Mouse (Mus musculus) kidney, embryonic 15.5 days (tissue): ENCODE data around the gene Appbp2. TPM values are rescaled to one million over a fixed set of nuclear protein-coding genes. Genes with fewer than 3 reads are reported as not detected.

Experiments
- ATAC-seq: fragments of 200-750 bp; cut with Nextera tagmentation; replicated peaks from 2 replicates; pipeline ENCODE4 v1.8.0; 2017; ENCODE audit warnings: moderate TSS enrichment; ENCODE audit not compliant: low FRiP score
- H3K27ac ChIP-seq: fragments of 300-500 bp; sonication (generic); 2 replicates; pipeline ENCODE4 v1.5.1; 2015; ENCODE audit warnings: mild to moderate bottlenecking, inconsistent platforms
- H3K27me3 ChIP-seq: fragments of 300-500 bp; sonication (generic); 2 replicates; pipeline ENCODE4 v1.6.1; 2015; ENCODE audit warnings: inconsistent platforms
- H3K36me3 ChIP-seq: fragments of 300-500 bp; sonication (generic); 2 replicates; pipeline ENCODE4 v1.6.1; 2015; ENCODE audit warnings: inconsistent platforms
- H3K4me1 ChIP-seq: fragments of 300-500 bp; sonication (generic); 2 replicates; pipeline ENCODE4 v1.6.1; 2015; ENCODE audit warnings: inconsistent platforms
- H3K4me2 ChIP-seq: fragments of 300-500 bp; sonication (generic); 2 replicates; pipeline ENCODE4 v1.6.1; 2015; ENCODE audit warnings: moderate library complexity, mild to moderate bottlenecking, inconsistent platforms
- H3K4me3 ChIP-seq: fragments of 300-500 bp; sonication (generic); replicated peaks from 2 replicates; pipeline ENCODE4 v1.5.1; 2015; ENCODE audit warnings: mild to moderate bottlenecking, inconsistent platforms
- H3K9ac ChIP-seq: fragments of 300-500 bp; sonication (generic); 2 replicates; pipeline ENCODE4 v1.6.1; 2015; ENCODE audit warnings: mild to moderate bottlenecking, inconsistent platforms
- H3K9me3 ChIP-seq: fragments of 300-500 bp; sonication (generic); replicated peaks from 2 replicates; pipeline ENCODE4 v1.6.1; 2016; ENCODE audit warnings: inconsistent platforms
- WGBS: fragments of 180-500 bp; shearing (Covaris S2); methylation state at CpG from one replicate; pipeline ENCODE4 v1.1.7; 2015; ENCODE audit warnings: mixed read lengths; 5-methylcytosine and 5-hydroxymethylcytosine counted together
- polyA plus RNA-seq: library from polyadenylated mRNA; unstranded; fragments of >200 nt; fragmentation: Nextera tagmentation; extraction: Ambion mirVana; gene quantifications from 2 replicates; pipeline ENCODE4 v1.2.1, GENCODE M21; 2015

The Appbp2 gene
- polyA plus RNA-seq: 45.4 and 46.7 TPM in 2 replicates

GRCm38 (mm10) chr11:85234990-85235841 lies at the start of gene Appbp2:
Appbp2 (minus strand) TSS chr11:85235130.
- peak; percentile 96 for ATAC-seq
- WGBS: 5% methylated on average over 45 of the region's 48 CpGs

DNA sequence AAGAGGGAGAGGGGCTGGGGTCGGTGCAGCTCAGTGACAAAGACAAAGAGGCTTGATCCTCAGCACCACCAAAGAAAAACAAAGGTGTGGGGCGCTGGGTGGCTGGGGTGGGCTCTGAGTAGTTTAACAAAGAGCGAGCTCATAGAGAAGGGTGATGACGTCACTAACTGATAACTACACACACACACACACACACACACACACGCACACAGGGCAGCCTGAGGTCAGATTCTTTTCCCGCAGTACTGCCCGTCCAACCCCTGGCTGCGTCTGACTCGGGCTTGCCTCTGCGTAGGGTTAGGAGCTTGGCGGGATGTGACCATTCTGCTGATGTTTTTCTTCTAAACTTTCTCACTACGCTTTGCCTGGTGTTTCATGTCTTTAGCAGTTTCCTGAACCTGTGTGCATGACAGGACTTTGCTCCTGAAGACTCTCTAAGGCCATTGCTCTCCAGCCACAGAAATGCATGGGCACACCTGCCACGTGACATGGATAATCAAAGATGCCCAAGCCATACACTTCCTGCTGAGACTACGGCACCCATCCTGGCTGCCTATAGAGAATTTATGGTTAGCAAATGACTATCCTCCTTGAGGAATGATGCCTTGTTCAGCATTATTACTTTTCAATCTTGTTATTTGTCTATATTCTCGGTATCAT lies 46.4 kb upstream of the Appbp2 start:
- Histone ChIP-seq H3K27ac (no peak overlapping the region), H3K4me1 (peaks cover 6% of the 10 kb centered on the region; the same call in 1 of the 2 replicates), H3K4me2 (no peak overlapping the region), H3K4me3 (no peak overlapping the region), H3K36me3 (no peaks in the 10 kb centered on the region), H3K9ac (no peak overlapping the region), H3K9me3 (no peaks in the 10 kb centered on the region), H3K27me3 (no peaks in the 10 kb centered on the region)
- WGBS: 65% methylated on average over 15 of the region's 15 CpGs
- no peak for ATAC-seq

More at GRCm38 (mm10) chr11:85234990-85235841, at the start of gene Appbp2:
- peak within 1 kb of the TSS; percentile 99 for H3K27ac ChIP-seq
- H3K4me1 ChIP-seq: peaks cover 13% of the 10 kb centered on the region
- no peaks in the 10 kb centered on the region for H3K27me3 ChIP-seq
- peaks cover 29% of the 10 kb centered on the region for H3K36me3 ChIP-seq
- no peaks in the 10 kb centered on the region for H3K9me3 ChIP-seq
- peak within 1 kb of the TSS; percentile 97 for H3K4me3 ChIP-seq
- peak within 1 kb of the TSS; percentile 98 for H3K9ac ChIP-seq
- H3K4me2 ChIP-seq: peak within 1 kb of the TSS; percentile 75

- 69% methylated on average over 1 of the region's 1 CpGs for WGBS
- no peak for ATAC-seq
- no peak overlapping the region for H3K4me3 ChIP-seq
These were observed 43.2 kb upstream of the Appbp2 start for GRCm38 (mm10) chr11:85278175-85278574.

DNA sequence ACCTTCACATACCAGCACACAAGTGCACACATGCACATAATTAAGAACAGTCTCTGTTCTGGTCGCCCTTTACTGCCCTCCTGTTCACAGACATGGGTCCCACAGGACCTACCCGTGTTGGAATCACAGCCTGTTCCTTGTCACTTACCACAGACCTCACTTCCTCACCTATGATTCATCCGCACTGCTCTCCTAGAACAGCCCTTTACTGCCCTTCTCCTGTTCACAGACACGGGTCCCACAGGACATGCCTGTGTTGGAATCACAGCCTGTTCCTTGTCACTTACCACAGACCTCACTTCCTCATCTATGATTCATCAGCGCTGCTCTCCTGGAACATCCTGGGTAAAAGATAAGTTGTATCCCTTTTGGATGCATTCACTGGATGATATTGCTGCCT lies 42.7 kb upstream of the Appbp2 start:
- 66% methylated on average over 5 of the region's 5 CpGs for WGBS
- no peak overlapping the region for H3K27ac ChIP-seq

More at GRCm38 (mm10) chr11:85278175-85278574, 43.2 kb upstream of the Appbp2 start:
- no peak overlapping the region for H3K27ac ChIP-seq
- no peaks in the 10 kb centered on the region for H3K27me3 ChIP-seq
- peaks cover 6% of the 10 kb centered on the region; the same call in 1 of the 2 replicates for H3K4me1 ChIP-seq
- H3K36me3 ChIP-seq: no peaks in the 10 kb centered on the region
- H3K9me3 ChIP-seq: no peaks in the 10 kb centered on the region
- H3K4me2 ChIP-seq: no peak overlapping the region
- H3K9ac ChIP-seq: no peak overlapping the region

DNA sequence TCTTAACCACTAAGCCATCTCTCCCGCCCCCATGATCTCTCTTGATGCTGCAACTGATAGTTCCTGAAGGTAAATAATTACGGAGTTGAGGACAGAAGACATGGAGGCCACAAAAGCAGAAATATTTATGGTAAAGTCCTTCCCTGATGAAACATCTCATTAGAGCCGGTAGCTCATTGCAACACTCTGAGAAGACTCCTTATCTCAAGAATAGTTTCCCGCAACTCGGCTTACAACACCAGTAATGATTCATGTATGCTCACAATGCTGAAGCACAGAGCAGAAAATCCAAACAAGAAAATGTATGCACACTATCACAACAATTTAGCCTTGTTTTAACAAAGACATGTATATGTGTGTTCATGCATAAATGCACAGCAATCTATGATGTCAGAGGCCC lies 40.2 kb upstream of the Appbp2 start:
- peaks cover 10% of the 10 kb centered on the region; the same call in 1 of the 2 replicates for H3K4me1 ChIP-seq
- no peak for ATAC-seq
- H3K4me3 ChIP-seq: no peak overlapping the region
- H3K9ac ChIP-seq: no peak overlapping the region
- WGBS: 72% methylated on average over 5 of the region's 5 CpGs
- H3K9me3 ChIP-seq: no peaks in the 10 kb centered on the region
- H3K27me3 ChIP-seq: no peaks in the 10 kb centered on the region
- no peak overlapping the region for H3K27ac ChIP-seq
- no peak overlapping the region for H3K4me2 ChIP-seq
- H3K36me3 ChIP-seq: no peaks in the 10 kb centered on the region

More for the DNA sequence above, 42.7 kb upstream of the Appbp2 start:
- H3K9me3 ChIP-seq: no peaks in the 10 kb centered on the region
- no peaks in the 10 kb centered on the region for H3K27me3 ChIP-seq
- ATAC-seq: no peak
- no peaks in the 10 kb centered on the region for H3K36me3 ChIP-seq
- H3K4me3 ChIP-seq: no peak overlapping the region
- H3K4me1 ChIP-seq: peaks cover 6% of the 10 kb centered on the region; the same call in 1 of the 2 replicates
- no peak overlapping the region for H3K9ac ChIP-seq
- H3K4me2 ChIP-seq: no peak overlapping the region

DNA sequence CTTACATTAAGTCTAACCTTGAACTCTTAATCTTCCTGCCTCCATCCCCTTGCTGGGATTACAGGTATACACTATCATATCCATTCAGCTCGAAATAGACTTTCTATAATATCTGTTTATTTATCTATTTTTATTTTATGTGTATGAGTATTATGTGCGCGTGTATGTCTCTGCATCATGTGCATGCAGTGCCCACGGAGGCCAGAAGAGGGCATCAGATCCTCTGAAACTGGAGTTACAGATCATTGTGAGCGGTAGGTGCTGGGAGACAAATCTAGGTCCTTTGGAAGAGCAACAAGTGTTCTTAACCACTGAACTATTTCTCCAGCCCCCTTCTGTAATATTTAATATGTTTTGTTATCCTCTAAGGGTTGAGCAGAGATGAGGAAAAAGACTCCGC lies 38.4 kb upstream of the Appbp2 start:
- 75% methylated on average over 6 of the region's 6 CpGs for WGBS
- H3K27me3 ChIP-seq: no peaks in the 10 kb centered on the region
- no peaks in the 10 kb centered on the region for H3K9me3 ChIP-seq
- H3K4me3 ChIP-seq: no peak overlapping the region
- no peak for ATAC-seq
- H3K36me3 ChIP-seq: no peaks in the 10 kb centered on the region
- H3K27ac ChIP-seq: no peak overlapping the region
- H3K4me1 ChIP-seq: peaks cover 10% of the 10 kb centered on the region; the same call in 1 of the 2 replicates
- H3K4me2 ChIP-seq: no peak overlapping the region
- H3K9ac ChIP-seq: no peak overlapping the region

DNA sequence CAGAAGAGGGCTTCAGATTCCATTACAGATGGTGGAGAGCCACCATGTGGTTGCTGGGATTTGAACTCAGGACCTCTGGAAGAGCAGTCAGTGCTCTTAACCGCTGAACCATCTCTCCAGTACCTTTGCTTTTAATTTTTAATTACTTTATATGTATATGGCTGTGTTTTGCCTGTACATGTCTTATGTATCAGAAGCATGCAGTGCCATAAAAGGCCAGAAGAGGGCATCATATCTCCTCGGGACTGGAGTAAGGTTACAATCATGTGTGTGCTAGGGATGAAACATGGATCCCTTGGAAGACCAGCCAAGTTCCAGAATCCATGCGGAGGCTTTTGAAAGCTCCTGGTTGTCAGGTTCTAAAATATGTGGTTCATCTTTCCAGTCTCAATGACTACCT lies 35.7 kb upstream of the Appbp2 start:
- Histone ChIP-seq H3K4me3 (no peak overlapping the region), H3K9me3 (no peaks in the 10 kb centered on the region), H3K4me2 (no peak overlapping the region), H3K27ac (no peak overlapping the region), H3K9ac (no peak overlapping the region), H3K4me1 (0 out of 2 replicates have a peak, but pooled peaks cover 3% of the 10 kb centered on the region), H3K36me3 (no peaks in the 10 kb centered on the region), H3K27me3 (no peaks in the 10 kb centered on the region)
- no peak for ATAC-seq
- WGBS: 56% methylated on average over 3 of the region's 3 CpGs

- H3K4me3 ChIP-seq: no peak overlapping the region
- no peaks in the 10 kb centered on the region for H3K36me3 ChIP-seq
- no peak overlapping the region for H3K9ac ChIP-seq
- ATAC-seq: no peak
- no peaks in the 10 kb centered on the region for H3K9me3 ChIP-seq
- no peak overlapping the region for H3K27ac ChIP-seq
- peaks cover 8% of the 10 kb centered on the region; the same call in 1 of the 2 replicates for H3K4me1 ChIP-seq
- WGBS: 85% methylated on average over 1 of the region's 1 CpGs
- no peaks in the 10 kb centered on the region for H3K27me3 ChIP-seq
- no peak overlapping the region for H3K4me2 ChIP-seq
These were observed 32.5 kb upstream of the Appbp2 start for GRCm38 (mm10) chr11:85267393-85267792.

GRCm38 (mm10) chr11:85264635-85265034 lies 29.7 kb upstream of the Appbp2 start:
- H3K4me1 ChIP-seq: peaks cover 5% of the 10 kb centered on the region; the same call in 1 of the 2 replicates
- peak; percentile 58; the same call in 1 of the 2 replicates for ATAC-seq
- H3K9ac ChIP-seq: no peak overlapping the region
- H3K4me2 ChIP-seq: no peak overlapping the region
- no peak overlapping the region for H3K4me3 ChIP-seq
- no peaks in the 10 kb centered on the region for H3K36me3 ChIP-seq
- H3K27ac ChIP-seq: peak overlapping the region; percentile 23; the same call in 1 of the 2 replicates
- no peaks in the 10 kb centered on the region for H3K27me3 ChIP-seq
- 46% methylated on average over 5 of the region's 5 CpGs for WGBS
- H3K9me3 ChIP-seq: no peaks in the 10 kb centered on the region

- Histone ChIP-seq H3K9me3 (no peaks in the 10 kb centered on the region), H3K36me3 (no peaks in the 10 kb centered on the region), H3K4me1 (peaks cover 5% of the 10 kb centered on the region; the same call in 1 of the 2 replicates), H3K27me3 (no peaks in the 10 kb centered on the region), H3K4me3 (no peak overlapping the region), H3K27ac (no peak overlapping the region), H3K9ac (no peak overlapping the region), H3K4me2 (no peak overlapping the region)
- no peak for ATAC-seq
- 31% methylated on average over 7 of the region's 7 CpGs for WGBS
These were observed 26.3 kb upstream of the Appbp2 start for GRCm38 (mm10) chr11:85261192-85261591.

DNA sequence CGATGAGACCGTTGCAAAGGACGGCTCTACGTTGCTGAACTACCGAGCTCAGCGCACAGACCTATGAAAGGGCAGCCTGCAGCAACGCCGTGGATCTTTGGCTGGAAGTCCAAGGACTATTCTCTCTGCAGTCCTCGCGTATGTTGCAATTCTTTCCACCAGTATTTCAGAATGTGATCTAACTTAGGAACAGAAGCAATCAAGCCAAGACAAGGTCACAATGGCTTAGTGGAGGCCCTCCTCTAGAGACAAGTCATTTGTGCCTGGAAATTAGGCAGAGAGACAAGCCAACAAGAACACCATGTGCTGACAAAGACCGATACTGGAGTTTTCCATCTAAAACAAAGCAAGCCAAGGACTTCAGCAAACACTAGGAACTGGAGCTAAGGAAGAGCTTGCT lies 24.0 kb upstream of the Appbp2 start:
- Histone ChIP-seq H3K4me3 (no peak overlapping the region), H3K4me1 (no peaks in the 10 kb centered on the region), H3K27me3 (no peaks in the 10 kb centered on the region), H3K36me3 (no peaks in the 10 kb centered on the region), H3K4me2 (no peak overlapping the region), H3K27ac (no peak overlapping the region), H3K9me3 (no peaks in the 10 kb centered on the region), H3K9ac (no peak overlapping the region)
- 81% methylated on average over 11 of the region's 11 CpGs for WGBS
- ATAC-seq: no peak

DNA sequence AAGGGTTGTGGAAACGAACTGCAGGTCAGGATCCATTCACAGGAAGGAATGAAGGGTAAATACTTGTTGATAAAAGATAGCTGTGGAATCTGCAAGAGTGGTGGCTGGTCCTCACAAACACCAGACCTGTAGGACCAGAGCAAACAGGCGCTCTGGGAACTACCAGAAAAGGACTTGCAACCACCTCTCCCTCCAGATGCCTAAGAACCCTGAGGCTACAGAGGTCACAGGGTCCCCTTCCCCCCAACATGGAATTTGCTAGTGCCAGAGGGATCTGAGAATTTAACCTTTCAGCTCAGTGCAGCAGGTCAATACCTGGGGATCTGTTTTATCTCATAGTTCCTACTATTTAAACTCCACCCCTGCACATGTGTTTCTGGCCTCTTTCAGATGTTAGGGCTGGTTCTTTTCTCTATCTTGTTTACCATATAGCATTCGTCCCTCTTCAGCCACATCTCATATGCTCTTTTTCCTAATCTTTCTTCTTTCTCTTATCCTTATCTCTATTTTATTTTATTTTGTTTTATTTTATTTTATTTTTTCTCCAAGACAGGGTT lies 20.6 kb upstream of the Appbp2 start:
- H3K4me2 ChIP-seq: no peak overlapping the region
- H3K27ac ChIP-seq: no peak overlapping the region
- H3K9ac ChIP-seq: no peak overlapping the region
- ATAC-seq: no peak
- 67% methylated on average over 3 of the region's 3 CpGs for WGBS
- H3K36me3 ChIP-seq: no peaks in the 10 kb centered on the region
- H3K27me3 ChIP-seq: no peaks in the 10 kb centered on the region
- no peaks in the 10 kb centered on the region for H3K4me1 ChIP-seq
- H3K9me3 ChIP-seq: no peaks in the 10 kb centered on the region
- H3K4me3 ChIP-seq: no peak overlapping the region
